In the genomic region with DNA sequence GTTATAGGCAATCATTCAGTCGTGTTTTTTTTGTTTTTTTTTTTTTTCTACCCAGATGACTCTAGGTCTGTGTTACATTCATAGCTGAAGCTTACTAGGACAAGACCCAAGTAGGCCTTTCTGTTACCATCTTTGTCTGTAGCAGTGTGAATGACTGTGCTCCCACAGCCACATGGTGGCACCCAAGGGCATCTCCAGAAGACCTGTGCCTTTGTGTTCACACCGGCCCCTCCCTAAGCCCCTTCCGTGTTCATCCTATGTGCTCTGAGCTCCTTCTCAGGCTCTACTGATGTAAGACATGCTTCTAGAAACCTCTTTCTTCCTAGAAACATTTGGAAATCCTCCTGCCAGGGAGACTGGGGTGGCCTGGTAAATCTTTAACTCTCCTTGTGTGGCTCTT, we compare ENCODE assay signal across 8 mouse cellular contexts. TPM values are rescaled to one million over a fixed set of nuclear protein-coding genes. Genes with fewer than 3 reads are reported as not detected.
DNase-seq lines count a peak whose midpoint lies in the region; ATAC-seq lines count a peak whose summit lies in the region.

A gene (plus strand): TSS at position 240 of the 400 bp plus-strand sequence.

- 50% methylated on average over 3 of the region's 3 CpGs for WGBS in hindbrain, embryonic 11.5 days
- whole genome bisulfite sequencing in hindbrain, embryonic 12.5 days, result 38% methylated on average over 3 of the region's 3 CpGs
- 60% methylated on average over 3 of the region's 3 CpGs for WGBS in forebrain, embryonic 12.5 days

- H3K27me3 ChIP-seq in hindbrain, embryonic 11.5 days (ENCODE audit: control insufficient read depth, insufficient read depth, low read length), result no peaks in the 10 kb centered on the region
- no peaks in the 10 kb centered on the region for H3K27me3 ChIP-seq in hindbrain, embryonic 12.5 days
- H3K27me3 ChIP-seq in forebrain, embryonic 12.5 days, result 0 out of 2 replicates have a peak, but pooled peaks cover 4% of the 10 kb centered on the region

- no peak for ATAC-seq in hindbrain, embryonic 11.5 days (ENCODE audit: low FRiP score)
- ATAC-seq in hindbrain, embryonic 12.5 days (ENCODE audit: low FRiP score), result no peak; the same call in 1 of the 2 replicates
- no peak for ATAC-seq in forebrain, embryonic 12.5 days (ENCODE audit: low FRiP score)

- H3K4me1 ChIP-seq in hindbrain, embryonic 11.5 days (replicated peaks; ENCODE audit: control insufficient read depth, insufficient read depth, low read length), result no peaks in the 10 kb centered on the region
- H3K4me1 ChIP-seq in hindbrain, embryonic 12.5 days, result no peaks in the 10 kb centered on the region
- H3K4me1 ChIP-seq in forebrain, embryonic 12.5 days, result no peaks in the 10 kb centered on the region

- H3K4me2 ChIP-seq in hindbrain, embryonic 11.5 days (replicated peaks; ENCODE audit: low read depth, low read length), result no peak within 1 kb of the TSS
- H3K4me2 ChIP-seq in hindbrain, embryonic 12.5 days (replicated peaks), result no peak within 1 kb of the TSS
- H3K4me2 ChIP-seq in forebrain, embryonic 12.5 days, result no peak within 1 kb of the TSS

- no peak within 1 kb of the TSS for H3K4me3 ChIP-seq in hindbrain, embryonic 11.5 days (ENCODE audit: low read depth, low read length)
- H3K4me3 ChIP-seq in hindbrain, embryonic 12.5 days, result no peak within 1 kb of the TSS
- no peak within 1 kb of the TSS for H3K4me3 ChIP-seq in forebrain, embryonic 12.5 days (replicated peaks)

- H3K27ac ChIP-seq in hindbrain, embryonic 11.5 days (ENCODE audit: low read depth, low read length), result no peak within 1 kb of the TSS
- H3K27ac ChIP-seq in hindbrain, embryonic 12.5 days, result no peak within 1 kb of the TSS
- H3K27ac ChIP-seq in forebrain, embryonic 12.5 days, result no peak within 1 kb of the TSS

- no peaks in the 10 kb centered on the region for H3K9me3 ChIP-seq in hindbrain, embryonic 11.5 days (ENCODE audit: control insufficient read depth, low read length)
- no peaks in the 10 kb centered on the region for H3K9me3 ChIP-seq in hindbrain, embryonic 12.5 days (replicated peaks)
- H3K9me3 ChIP-seq in forebrain, embryonic 12.5 days, result no peaks in the 10 kb centered on the region

- DNase-seq in hindbrain, embryonic 11.5 days (ENCODE audit: low spot score), result peak; percentile 39
- DNase-seq in brain, adult 2 months (ENCODE audit: low read depth, low spot score), result peak; percentile 42
- peak; percentile 68 for DNase-seq in heart, postnatal 4 days
- DNase-seq in lung, adult 18-20 months, result peak; percentile 77 to 79
- DNase-seq in spleen, postnatal 36 days (ENCODE audit: low spot score in 2 of 2), result peak; percentile 90 to 93
- no peak for DNase-seq in cerebellum, adult 9-10 months

- H3K9ac ChIP-seq in hindbrain, embryonic 11.5 days (ENCODE audit: low read depth, low read length), result no peak within 1 kb of the TSS
- H3K9ac ChIP-seq in hindbrain, embryonic 12.5 days, result no peak within 1 kb of the TSS
- no peak within 1 kb of the TSS for H3K9ac ChIP-seq in forebrain, embryonic 12.5 days

- H3K36me3 ChIP-seq in hindbrain, embryonic 11.5 days (ENCODE audit: control insufficient read depth, insufficient read depth, low read length), result no peaks in the 10 kb centered on the region
- no peaks in the 10 kb centered on the region for H3K36me3 ChIP-seq in hindbrain, embryonic 12.5 days
- no peaks in the 10 kb centered on the region for H3K36me3 ChIP-seq in forebrain, embryonic 12.5 days (replicated peaks)

RNA-seq across cellular contexts. Expression of the gene that starts here (rescaled TPM):
- 0.37 and 0.57 TPM in 2 replicates for polyA plus RNA-seq in hindbrain, embryonic 11.5 days (2014; fragmentation: Nextera tagmentation; extraction: Ambion mirVana)
- polyA plus RNA-seq in hindbrain, embryonic 12.5 days (2016; fragmentation: Nextera tagmentation; extraction: Ambion mirVana), result 1.0 and 1.1 TPM in 2 replicates
- total RNA-seq in heart, postnatal 4 days (2021), result 1 to 10 TPM; 9.0 to 9.3 TPM
- polyA plus RNA-seq in forebrain, embryonic 12.5 days (2016; fragmentation: Nextera tagmentation; extraction: Ambion mirVana), result 0.36 TPM in 2 replicates

Comparison
In these comparisons a context has a peak if more than half of its experiments do, and no peak if none do; other contexts are left out.
1. Peak in DNase-seq in hindbrain, embryonic 11.5 days; RNA of the gene not detected or under 1 TPM.